Mouse (Mus musculus): ENCODE results near the gene Gm33543. TPM values are rescaled to one million over a fixed set of nuclear protein-coding genes. Genes with fewer than 3 reads are reported as not detected.

Gene Gm33543
- total and polyA plus RNA-seq, 3 experiments, result not detected

GRCm38 (mm10) chr10:95882036-95882435, 39.3 kb upstream of the Gm33543 start:
- Histone ChIP-seq H3K27me3 (ENCODE audit: control insufficient read depth in 1 of 2, insufficient read depth in 2 of 2, low read length in 2 of 2) (peaks cover 0 to 4% of the 10 kb centered on the region in 2 experiments; a peak in 2 of 4 replicates), H3K79me2 (ENCODE audit: control insufficient read depth, insufficient read depth, low read length, poor library complexity) (no peaks in the 10 kb centered on the region), H3K9me3 (replicated peaks; ENCODE audit: insufficient read depth, low read length) (no peaks in the 10 kb centered on the region), H3K27ac (ENCODE audit: control insufficient read depth, low read depth, low read length) (no peak overlapping the region), H3K36me3 (ENCODE audit: control insufficient read depth in 1 of 2, insufficient read depth in 2 of 2, low read length in 2 of 2) (no peaks in the 10 kb centered on the region; a peak in 1 of 4 replicates), H3K4me1 (ENCODE audit: control insufficient read depth in 1 of 2, insufficient read depth in 2 of 2, low read length in 2 of 2) (peaks cover 0 to 2% of the 10 kb centered on the region in 2 experiments; a peak in 1 of 4 replicates), H3K4me3 (ENCODE audit: control insufficient read depth in 1 of 2, insufficient read depth in 1 of 2, low read depth in 2 of 2, low read length in 2 of 2) (no peak overlapping the region), H3K9ac (ENCODE audit: control insufficient read depth, low read depth, low read length, poor library complexity, severe bottlenecking) (no peak overlapping the region)
- no peak for DNase-seq (ENCODE audit: low read depth, low spot score)
- no peak for TF ChIP-seq USF1 (IDR thresholded peaks at IDR 0.05; ENCODE audit: low read depth, low read length)
- TF ChIP-seq GABPA (IDR thresholded peaks at IDR 0.05; ENCODE audit: low read depth, low read length), result no peak
- TF ChIP-seq MYC (IDR thresholded peaks at IDR 0.05; ENCODE audit: low read depth, low read length), result no peak
- TF ChIP-seq ELF1 (IDR thresholded peaks at IDR 0.05; ENCODE audit: low read depth, low read length), result no peak
- no peak for TF ChIP-seq E2F4 (IDR thresholded peaks at IDR 0.05; ENCODE audit: borderline replicate concordance, low read depth, low read length)
- no peak for TF ChIP-seq KAT2A (conservative IDR thresholded peaks at IDR 0.05; ENCODE audit: low read depth, low read length)
- TF ChIP-seq ETS1 (IDR thresholded peaks at IDR 0.05; ENCODE audit: low read depth, low read length), result no peak
- no peak for TF ChIP-seq TBP (IDR thresholded peaks at IDR 0.05; ENCODE audit: low read depth, low read length)
- TF ChIP-seq ZKSCAN1 (IDR thresholded peaks at IDR 0.05; ENCODE audit: low read depth, low read length), result no peak
- TF ChIP-seq CHD1 (IDR thresholded peaks at IDR 0.05; ENCODE audit: low read depth, low read length), result no peak
- no peak for TF ChIP-seq NELFE (IDR thresholded peaks at IDR 0.05; ENCODE audit: low read depth, low read length)
- no peak for TF ChIP-seq POLR2AphosphoS5 (IDR thresholded peaks at IDR 0.05; ENCODE audit: borderline replicate concordance, low read depth, low read length)
- TF ChIP-seq MAZ (IDR thresholded peaks at IDR 0.05; ENCODE audit: low read depth, low read length), result no peak
- no peak for TF ChIP-seq CHD2 (IDR thresholded peaks at IDR 0.05; ENCODE audit: low read length)
- TF ChIP-seq UBTF (IDR thresholded peaks at IDR 0.05; ENCODE audit: borderline replicate concordance, insufficient read depth, low read depth, low read length), result no peak
- TF ChIP-seq GATA1 (IDR thresholded peaks at IDR 0.05; ENCODE audit: low read depth, low read length), result no peak

- H3K79me2 ChIP-seq (ENCODE audit: control insufficient read depth, insufficient read depth, low read length, poor library complexity), result no peaks in the 10 kb centered on the region
- H3K27me3 ChIP-seq (ENCODE audit: control insufficient read depth in 1 of 2, insufficient read depth in 2 of 2, low read length in 2 of 2), result peaks cover 0 to 4% of the 10 kb centered on the region in 2 experiments; a peak in 2 of 4 replicates
- no peak overlapping the region for H3K27ac ChIP-seq (ENCODE audit: control insufficient read depth, low read depth, low read length)
- peak; percentile 67 for DNase-seq (ENCODE audit: low read depth, low spot score)
- TF ChIP-seq ZNF384 (IDR thresholded peaks at IDR 0.05; ENCODE audit: low read depth, low read length) (peak; percentile 76), SIN3A (IDR thresholded peaks at IDR 0.05; ENCODE audit: low read length) (no peak), BHLHE40 (IDR thresholded peaks at IDR 0.05; ENCODE audit: borderline replicate concordance, low read depth, low read length) (no peak), CHD1 (IDR thresholded peaks at IDR 0.05; ENCODE audit: low read depth, low read length) (no peak), TAL1 (IDR thresholded peaks at IDR 0.05; ENCODE audit: low read length) (no peak), MAZ (IDR thresholded peaks at IDR 0.05; ENCODE audit: low read depth, low read length) (no peak), RCOR1 (IDR thresholded peaks at IDR 0.05; ENCODE audit: low read depth, low read length) (peak; percentile 76), EP300 (IDR thresholded peaks at IDR 0.05; ENCODE audit: low read depth in 1 of 2, low read length in 2 of 2) (no peak), GABPA (IDR thresholded peaks at IDR 0.05; ENCODE audit: low read depth, low read length) (no peak), ELF1 (IDR thresholded peaks at IDR 0.05; ENCODE audit: low read depth, low read length) (peak; percentile 37; the same call in 1 of the 2 replicates), HCFC1 (IDR thresholded peaks at IDR 0.05; ENCODE audit: low read depth, low read length) (peak; percentile 41; the same call in 1 of the 2 replicates), ETS1 (IDR thresholded peaks at IDR 0.05; ENCODE audit: low read depth, low read length) (no peak), GATA1 (IDR thresholded peaks at IDR 0.05; ENCODE audit: low read depth, low read length) (peak; percentile 27; the same call in 1 of the 2 replicates), CTCF (IDR thresholded peaks at IDR 0.05 in 2 of 3, conservative IDR thresholded peaks at IDR 0.05 in 1 of 3; ENCODE audit: control insufficient read depth in 1 of 3, insufficient read depth in 1 of 3, low read depth in 2 of 3, low read length in 3 of 3, poor library complexity in 1 of 3, severe bottlenecking in 1 of 3) (no peak), POLR2AphosphoS5 (IDR thresholded peaks at IDR 0.05; ENCODE audit: borderline replicate concordance, low read depth, low read length) (no peak), POLR2A (IDR thresholded peaks at IDR 0.05; ENCODE audit: control insufficient read depth in 1 of 2, insufficient read depth in 1 of 2, low read depth in 1 of 2, low read length in 2 of 2, poor library complexity in 1 of 2) (no peak), E2F4 (IDR thresholded peaks at IDR 0.05; ENCODE audit: borderline replicate concordance, low read depth, low read length) (no peak)
- H3K9ac ChIP-seq (ENCODE audit: control insufficient read depth, low read depth, low read length, poor library complexity, severe bottlenecking), result no peak overlapping the region
- H3K4me1 ChIP-seq (ENCODE audit: control insufficient read depth in 1 of 2, insufficient read depth in 2 of 2, low read length in 2 of 2), result peaks cover 0 to 2% of the 10 kb centered on the region in 2 experiments; a peak in 1 of 4 replicates
- no peaks in the 10 kb centered on the region for H3K9me3 ChIP-seq (replicated peaks; ENCODE audit: insufficient read depth, low read length)
- peak overlapping the region; percentile 18 to 58; a peak in 3 of 4 replicates for H3K4me3 ChIP-seq (ENCODE audit: control insufficient read depth in 1 of 2, insufficient read depth in 1 of 2, low read depth in 2 of 2, low read length in 2 of 2)
- H3K36me3 ChIP-seq (ENCODE audit: control insufficient read depth in 1 of 2, insufficient read depth in 2 of 2, low read length in 2 of 2), result no peaks in the 10 kb centered on the region; a peak in 1 of 4 replicates
Observed at GRCm38 (mm10) chr10:95879983-95880934, 37.5 kb upstream of the Gm33543 start.

Measured in MEL (cell line).